Comparison of ENCODE assay signal across 15 mouse cellular contexts in the genomic region with DNA sequence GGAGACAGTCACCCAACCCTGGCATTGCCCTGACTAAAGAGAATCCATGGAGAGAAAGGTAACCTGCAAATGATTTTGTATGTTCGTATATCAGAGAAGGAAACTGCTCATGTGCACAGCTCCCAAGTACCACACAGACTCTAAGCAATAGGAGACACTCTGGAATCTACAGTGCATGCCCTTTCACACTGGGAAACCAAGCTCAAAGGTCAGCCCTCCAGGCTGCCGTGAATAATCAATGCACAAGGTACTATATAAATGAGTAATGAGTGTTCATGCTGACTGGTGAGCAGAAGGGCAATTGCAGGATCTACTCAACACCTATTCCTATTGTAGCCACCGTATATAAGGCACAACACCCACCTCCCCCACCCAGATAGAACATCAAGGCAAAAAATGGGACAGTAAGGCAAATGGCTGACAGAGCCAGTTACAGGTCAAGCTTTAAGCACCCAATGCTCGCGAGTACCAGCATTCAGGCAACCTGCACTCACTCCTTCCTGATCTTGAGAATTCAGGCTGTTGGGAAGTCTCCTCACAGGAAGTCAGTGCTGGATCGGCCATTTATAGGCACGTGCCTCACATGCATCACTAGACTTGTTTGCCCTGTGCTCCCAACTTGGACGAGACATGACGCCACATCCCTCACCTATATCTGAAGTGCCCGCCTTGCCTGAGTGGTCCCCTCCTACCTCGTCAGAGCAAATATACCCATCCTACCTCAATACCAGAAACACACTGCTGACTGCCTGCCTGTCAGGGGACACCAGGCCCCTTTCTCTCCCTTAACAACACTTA. TPM values are rescaled to one million over a fixed set of nuclear protein-coding genes. Genes with fewer than 3 reads are reported as not detected.
A peak's percentile ranks its signal among the peaks of the same experiment; 100 is the strongest.
DNase-seq lines count a peak whose midpoint lies in the region; ATAC-seq lines count a peak whose summit lies in the region.
"Had no signal": no experiment of that assay in that cellular context is flagged by ENCODE, and none has a peak within 500 bp of the region (broad histone marks: within the 10 kb centered on the region; RNA-seq: fewer than 3 reads in every experiment).

No protein-coding gene starts in this region.

- no peak for DNase-seq in heart, adult 8-10 months (ENCODE audit: low spot score)
- DNase-seq in kidney, postnatal 36 days = peak; percentile 56 to 64
- peak; percentile 67 for DNase-seq in yolk sac, embryonic 10.5 days (ENCODE audit: low spot score)
- no peak for DNase-seq in right cerebral cortex, postnatal 14 days
- no peak for DNase-seq in urinary bladder, postnatal 10 days (ENCODE audit: low spot score)
- DNase-seq: cerebellum, postnatal 14 days; gastrocnemius, postnatal 10 days; layer of hippocampus, postnatal 36 days; thymus, postnatal 14 days had no signal

- H3K27me3 ChIP-seq in heart, embryonic 13.5 days (replicated peaks) = no peaks in the 10 kb centered on the region
- peaks cover 5% of the 10 kb centered on the region for H3K27me3 ChIP-seq in megakaryocyte, embryonic 14.5 days (replicated peaks)
- H3K27me3 ChIP-seq: embryonic facial prominence, embryonic 12.5 days; forebrain, embryonic 12.5 days; limb, embryonic 15.5 days had no signal

- H3K36me3 ChIP-seq in heart, embryonic 13.5 days = peaks cover 22% of the 10 kb centered on the region
- no peaks in the 10 kb centered on the region for H3K36me3 ChIP-seq in megakaryocyte, embryonic 14.5 days (replicated peaks; ENCODE audit: low read length)
- H3K36me3 ChIP-seq: embryonic facial prominence, embryonic 12.5 days had no signal

- peak overlapping the region; percentile 81 for H3K27ac ChIP-seq in heart, embryonic 13.5 days (replicated peaks)
- H3K27ac ChIP-seq: embryonic facial prominence, embryonic 12.5 days; forebrain, embryonic 12.5 days; limb, embryonic 15.5 days had no signal

- peaks cover 79% of the 10 kb centered on the region for H3K4me1 ChIP-seq in heart, embryonic 13.5 days
- H3K4me1 ChIP-seq in megakaryocyte, embryonic 14.5 days = peaks cover 20% of the 10 kb centered on the region
- H3K4me1 ChIP-seq: embryonic facial prominence, embryonic 12.5 days had no signal

- no peak overlapping the region for H3K9ac ChIP-seq in heart, embryonic 13.5 days
- H3K9ac ChIP-seq: embryonic facial prominence, embryonic 12.5 days; forebrain, embryonic 12.5 days; limb, embryonic 15.5 days had no signal

- 71% methylated on average over 11 of the region's 11 CpGs for WGBS in heart, embryonic 13.5 days

- H3K9me3 ChIP-seq in heart, embryonic 13.5 days = no peaks in the 10 kb centered on the region
- no peaks in the 10 kb centered on the region for H3K9me3 ChIP-seq in megakaryocyte, embryonic 14.5 days
- H3K9me3 ChIP-seq: embryonic facial prominence, embryonic 12.5 days; forebrain, embryonic 12.5 days; limb, embryonic 15.5 days had no signal

- no peak overlapping the region for H3K4me2 ChIP-seq in heart, embryonic 13.5 days
- H3K4me2 ChIP-seq: embryonic facial prominence, embryonic 12.5 days; forebrain, embryonic 12.5 days; limb, embryonic 15.5 days had no signal

- ATAC-seq in heart, embryonic 13.5 days (ENCODE audit: extremely low read depth, insufficient number of reproducible peaks, low FRiP score, low TSS enrichment) = no peak
- no peak for ATAC-seq in megakaryocyte, adult 5-6 weeks (ENCODE audit: poor library complexity, severe bottlenecking)

- H3K4me3 ChIP-seq in heart, embryonic 13.5 days = no peak overlapping the region
- peak overlapping the region; percentile 14 for H3K4me3 ChIP-seq in megakaryocyte, embryonic 14.5 days (replicated peaks)
- H3K4me3 ChIP-seq: embryonic facial prominence, embryonic 12.5 days; forebrain, embryonic 12.5 days; limb, embryonic 15.5 days had no signal

RNA-seq across cellular contexts. Expression of gene Sorbs1, which starts 13.4 kb away (rescaled TPM):
- polyA plus RNA-seq in heart, embryonic 13.5 days (2015; fragmentation: Nextera tagmentation; extraction: Ambion mirVana) = 65.4 and 74.3 TPM in 2 replicates
- 100 to 1,000 TPM; 758 to 979 (median 853) TPM for total RNA-seq in heart, adult 8-10 months (2022)
- polyA plus RNA-seq in megakaryocyte, embryonic 14.5 days (2012; ENCODE audit: insufficient read depth, low replicate concordance) = 2.7 TPM in 1 of 2 replicates, not detected in the other
- total RNA-seq in megakaryocyte, adult 5-6 weeks (2015) = 1.7 and 2.1 TPM in 2 replicates
- total RNA-seq in megakaryocyte, adult 5-6 weeks (2017) = 2.5 and 5.2 TPM in 2 replicates

Comparison
In these comparisons a context has a peak if more than half of its experiments do, and no peak if none do; other contexts are left out.
1. DNase-seq: peak in kidney, postnatal 36 days (2 of 2) and yolk sac, embryonic 10.5 days (single experiment); none in heart, adult 8-10 months (single experiment), right cerebral cortex, postnatal 14 days (single experiment) and urinary bladder, postnatal 10 days (single experiment).
2. RNA of gene Sorbs1, which starts 13.4 kb away (total RNA-seq): 758 to 979 TPM in heart, adult 8-10 months; 1.7 to 5.2 TPM in megakaryocyte, adult 5-6 weeks; every median in the first group is over 100 times any median in the second.